In genomic region chr9:64903386-64903785, GRCm38 (mm10) we compare ENCODE assay signal across 8 mouse cellular contexts. TPM values are rescaled to one million over a fixed set of nuclear protein-coding genes. Genes with fewer than 3 reads are reported as not detected.
DNase-seq lines count a peak whose midpoint lies in the region; ATAC-seq and TF ChIP-seq lines count a peak whose summit lies in the region.

No protein-coding gene starts in this region.

- H3K27ac ChIP-seq in midbrain, postnatal 0 days (ENCODE audit: low read depth, low read length): no peak overlapping the region
- H3K27ac ChIP-seq in stomach, postnatal 0 days (replicated peaks): no peak overlapping the region

- H3K9me3 ChIP-seq in midbrain, postnatal 0 days (ENCODE audit: low read length): no peaks in the 10 kb centered on the region
- H3K9me3 ChIP-seq in stomach, postnatal 0 days (ENCODE audit: control insufficient read depth, low read length): no peaks in the 10 kb centered on the region

- H3K9ac ChIP-seq in midbrain, postnatal 0 days (replicated peaks; ENCODE audit: low read length, poor library complexity, severe bottlenecking): no peak overlapping the region
- H3K9ac ChIP-seq in stomach, postnatal 0 days (ENCODE audit: low read length): no peak overlapping the region

- no peak for ATAC-seq in frontal cortex, adult (ENCODE audit: low TSS enrichment)
- ATAC-seq in midbrain, postnatal 0 days (ENCODE audit: low FRiP score): no peak
- no peak for ATAC-seq in stomach, postnatal 0 days (ENCODE audit: low FRiP score, low TSS enrichment)

- H3K4me2 ChIP-seq in midbrain, postnatal 0 days (ENCODE audit: low read depth, low read length, poor library complexity, severe bottlenecking): no peak overlapping the region
- no peak overlapping the region for H3K4me2 ChIP-seq in stomach, postnatal 0 days (replicated peaks; ENCODE audit: low read depth)

- no peaks in the 10 kb centered on the region for H3K27me3 ChIP-seq in midbrain, postnatal 0 days (ENCODE audit: insufficient read depth, low read length)
- no peaks in the 10 kb centered on the region for H3K27me3 ChIP-seq in stomach, postnatal 0 days (ENCODE audit: control insufficient read depth, insufficient read depth, low read length)

- peak; percentile 41 to 80 for DNase-seq in frontal cortex, adult 2 months (ENCODE audit: extremely low spot score in 1 of 2, low spot score in 1 of 2)
- peak; percentile 74 for DNase-seq in T-cell, adult 2 months (ENCODE audit: low spot score)
- peak; percentile 77 to 86 for DNase-seq in cerebellum, postnatal 36 days
- peak; percentile 33 to 63 for DNase-seq in gastrocnemius, postnatal 4 days (ENCODE audit: low spot score in 2 of 2)
- DNase-seq in layer of hippocampus, postnatal 10 days (ENCODE audit: low spot score in 2 of 2): peak; percentile 72 to 81
- peak; percentile 85 for DNase-seq in midbrain, postnatal 0 days (ENCODE audit: low spot score)
- DNase-seq in stomach, postnatal 0 days (ENCODE audit: low spot score): peak; percentile 79

- 60% methylated on average over 3 of the region's 3 CpGs for WGBS in midbrain, postnatal 0 days
- 61% methylated on average over 3 of the region's 3 CpGs for WGBS in stomach, postnatal 0 days

- no peak overlapping the region for H3K4me3 ChIP-seq in midbrain, postnatal 0 days (ENCODE audit: low read depth, low read length)
- no peak overlapping the region for H3K4me3 ChIP-seq in stomach, postnatal 0 days (ENCODE audit: low read depth, low read length)

- no peak for TF ChIP-seq EP300 in stomach, postnatal 0 days (optimal IDR thresholded peaks at IDR 0.05)

- peak; percentile 91 for TF ChIP-seq CTCF in midbrain, postnatal 0 days (IDR thresholded peaks at IDR 0.05)
- TF ChIP-seq CTCF in stomach, postnatal 0 days (IDR thresholded peaks at IDR 0.05; ENCODE audit: low read depth): peak; percentile 91

- no peaks in the 10 kb centered on the region for H3K4me1 ChIP-seq in midbrain, postnatal 0 days (ENCODE audit: insufficient read depth, low read length)
- H3K4me1 ChIP-seq in stomach, postnatal 0 days (replicated peaks; ENCODE audit: control insufficient read depth, insufficient read depth): no peaks in the 10 kb centered on the region

- H3K36me3 ChIP-seq in midbrain, postnatal 0 days (ENCODE audit: insufficient read depth, low read length): peaks cover 30% of the 10 kb centered on the region
- H3K36me3 ChIP-seq in stomach, postnatal 0 days (ENCODE audit: control insufficient read depth, insufficient read depth, low read length): 0 out of 2 replicates have a peak, but pooled peaks cover 2% of the 10 kb centered on the region

RNA-seq across cellular contexts. Expression of gene Slc24a1, which starts 48.0 kb away (rescaled TPM):
- 0.08 and 0.14 TPM in 2 replicates for polyA plus RNA-seq in frontal cortex, adult 2 months (2012; rRNA removed)
- total RNA-seq in gastrocnemius, postnatal 4 days (2021): under 1 TPM; 0.10 to 0.13 TPM
- under 1 TPM; 0.07 to 0.25 TPM for total RNA-seq in layer of hippocampus, postnatal 10 days (2021)
- not detected in 2 replicates for total RNA-seq in midbrain, postnatal 0 days (2014; rRNA removed)
- 0.16 and 0.19 TPM in 2 replicates for polyA plus RNA-seq in midbrain, postnatal 0 days (2015; fragmentation: Nextera tagmentation; extraction: Ambion mirVana)
- 0.01 and 0.05 TPM in 2 replicates for polyA plus RNA-seq in stomach, postnatal 0 days (2015; fragmentation: Nextera tagmentation; extraction: Ambion mirVana)

RNA-seq across cellular contexts. Expression of gene Ints14, which starts 57.3 kb away (rescaled TPM):
- polyA plus RNA-seq in frontal cortex, adult 2 months (2012; rRNA removed): 19.2 and 20.4 TPM in 2 replicates
- total RNA-seq in gastrocnemius, postnatal 4 days (2021): 10 to 100 TPM; 23.9 to 26.5 TPM
- total RNA-seq in layer of hippocampus, postnatal 10 days (2021): 10 to 100 TPM; 21.9 to 23.3 TPM
- 29.5 and 29.7 TPM in 2 replicates for total RNA-seq in midbrain, postnatal 0 days (2014; rRNA removed)
- 28.4 and 30.1 TPM in 2 replicates for polyA plus RNA-seq in midbrain, postnatal 0 days (2015; fragmentation: Nextera tagmentation; extraction: Ambion mirVana)
- 25.0 and 25.8 TPM in 2 replicates for polyA plus RNA-seq in stomach, postnatal 0 days (2015; fragmentation: Nextera tagmentation; extraction: Ambion mirVana)
